Mouse (Mus musculus) WW6 (cell line): ENCODE measurements at regions not wholly inside any gene's neighbourhood (a gene's known extent, or its start where the extent isn't known, plus 50 kb on each side); places are given as distances from the start of the nearest gene placed in this dataset.

ENCODE experiments used
- DNase-seq: peaks from one replicate; pipeline ENCODE4 v3.0.0-alpha.2; 2013; ENCODE audit warnings: low read depth, low spot score

DNA sequence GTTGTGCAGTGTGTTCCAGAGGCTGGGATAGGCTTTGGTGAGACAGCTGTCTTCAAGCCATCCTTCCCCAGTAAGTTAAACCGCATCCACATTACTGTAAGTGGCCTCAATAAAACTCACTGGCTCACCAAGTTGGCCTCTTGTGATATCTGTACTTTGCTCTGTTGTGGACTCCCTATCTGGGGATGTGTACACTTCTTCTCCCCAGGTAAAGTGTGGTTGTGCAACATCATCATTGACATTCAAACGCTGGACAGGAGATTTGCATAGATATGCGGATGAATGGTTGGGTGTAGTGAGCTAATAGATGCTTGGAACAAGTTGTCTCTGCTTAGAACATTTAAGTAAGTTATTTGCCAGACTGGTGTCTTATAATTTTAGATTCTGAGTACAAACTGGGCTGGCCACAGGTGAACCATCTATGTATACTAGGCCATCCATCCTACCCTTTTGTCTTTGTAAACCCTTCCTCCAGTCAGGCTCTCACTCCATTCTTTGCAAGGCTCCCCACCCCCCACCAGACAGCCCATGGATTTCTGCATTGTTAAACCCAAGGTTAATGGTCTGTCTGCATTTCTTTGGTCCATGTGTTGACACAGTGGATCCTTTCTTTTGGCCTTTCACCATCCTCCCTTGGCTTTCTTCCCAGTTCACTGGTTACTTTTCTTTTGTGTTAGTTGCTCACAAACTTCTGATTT, 303.0 kb downstream of the Plpp3 start:
- DNase-seq = no peak

- DNase-seq = no peak
These were observed 303.5 kb downstream of the Plpp3 start for GRCm38 (mm10) chr4:105460689-105461005.

GRCm38 (mm10) chr4:105467811-105468210, 310.7 kb downstream of the Plpp3 start:
- DNase-seq = no peak

DNA sequence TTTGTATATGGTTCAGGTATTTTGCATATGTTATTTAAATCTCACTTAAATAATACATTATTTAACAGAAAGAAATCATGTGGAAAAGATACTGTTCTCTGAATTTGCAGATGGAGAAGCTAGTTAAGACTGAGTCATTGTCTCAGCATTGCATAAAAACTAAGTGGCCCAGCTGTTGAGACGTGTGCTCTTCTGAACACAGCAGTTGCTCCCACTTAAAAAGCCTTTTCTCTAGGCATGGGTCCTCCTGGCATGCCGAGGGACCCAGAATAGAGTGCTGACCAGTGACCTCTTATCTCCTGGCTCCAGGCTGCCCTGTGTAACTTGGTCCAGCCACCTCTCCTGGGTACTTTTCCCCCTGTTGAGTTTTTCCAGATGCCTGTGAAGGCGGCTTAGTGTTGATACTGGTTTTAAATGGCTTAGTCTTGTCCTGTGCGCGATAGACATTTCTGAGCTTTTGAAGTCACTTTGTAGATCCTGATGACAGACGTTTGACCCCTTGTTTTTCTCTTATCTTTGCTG, 312.2 kb downstream of the Plpp3 start:
- no peak for DNase-seq

GRCm38 (mm10) chr4:105474765-105475560, 314.7 kb upstream of the Gm12728 start:
- no peak for DNase-seq

GRCm38 (mm10) chr4:105476332-105476731, 313.3 kb upstream of the Gm12728 start:
- DNase-seq = no peak

- DNase-seq = no peak
These were observed 303.3 kb upstream of the Gm12728 start for GRCm38 (mm10) chr4:105486376-105486775.

DNA sequence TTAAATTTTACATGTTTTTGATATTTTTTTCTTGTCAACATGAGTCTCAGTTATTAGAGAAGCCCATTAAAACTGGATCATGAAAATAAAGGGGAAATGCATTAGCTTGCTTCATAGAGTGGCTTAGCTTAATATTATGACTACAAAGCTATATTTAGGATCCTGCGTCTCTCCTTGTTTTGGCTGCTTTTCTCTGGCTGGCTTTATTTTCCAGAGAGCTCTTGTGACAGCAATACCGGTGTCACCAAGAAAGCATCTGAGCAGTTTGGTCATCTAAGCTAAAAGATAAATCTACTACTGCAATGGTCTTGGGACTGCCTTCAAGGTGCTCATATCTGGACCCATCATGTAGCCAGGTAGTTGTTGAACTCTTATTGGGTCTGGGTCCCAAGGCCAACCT, 293.5 kb upstream of the Gm12728 start:
- DNase-seq = no peak

- DNase-seq = no peak
These were observed 283.5 kb upstream of the Gm12728 start for GRCm38 (mm10) chr4:105506190-105506589.

DNA sequence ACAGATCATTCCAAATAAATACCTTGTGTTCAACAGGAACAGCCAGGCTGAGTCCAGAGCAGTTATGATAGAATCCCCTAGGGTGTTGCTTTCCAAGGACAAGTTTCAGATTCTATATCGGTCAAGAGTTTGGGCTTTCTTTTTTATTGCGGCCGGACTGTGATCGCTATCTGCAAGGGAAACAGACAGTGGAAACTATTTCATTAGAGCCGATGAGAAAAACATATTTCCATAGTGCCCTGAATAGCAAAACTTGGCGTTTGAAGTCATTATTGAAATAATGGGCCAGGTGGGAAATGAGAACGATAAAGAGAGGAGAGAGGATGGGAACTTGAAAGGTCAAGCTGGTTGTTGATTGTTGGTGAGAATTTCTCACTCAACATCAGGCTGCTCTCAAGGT, 282.4 kb upstream of the Gm12728 start:
- no peak for DNase-seq

- DNase-seq = no peak
These were observed 280.6 kb upstream of the Gm12728 start for GRCm38 (mm10) chr4:105509091-105509490.

DNA sequence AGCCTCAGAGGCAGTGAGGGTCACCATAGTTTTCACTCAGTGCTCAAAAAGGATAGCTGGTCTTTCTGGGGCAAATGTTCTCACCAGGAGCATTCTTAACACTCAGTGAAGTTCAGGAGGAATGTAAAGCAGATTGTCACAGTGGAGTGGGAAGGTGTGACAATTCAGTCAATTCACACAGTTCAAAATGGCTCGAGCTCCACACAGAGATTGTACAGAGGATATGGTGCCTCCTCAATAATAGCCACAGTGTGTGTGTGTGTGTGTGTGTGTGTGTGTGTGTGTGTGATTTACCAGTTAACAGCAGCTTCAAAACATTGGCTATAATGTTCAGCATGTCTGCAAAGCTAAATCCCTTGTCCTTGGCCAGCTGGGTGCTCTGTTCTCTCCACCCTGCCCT, 279.3 kb upstream of the Gm12728 start:
- DNase-seq = no peak

DNA sequence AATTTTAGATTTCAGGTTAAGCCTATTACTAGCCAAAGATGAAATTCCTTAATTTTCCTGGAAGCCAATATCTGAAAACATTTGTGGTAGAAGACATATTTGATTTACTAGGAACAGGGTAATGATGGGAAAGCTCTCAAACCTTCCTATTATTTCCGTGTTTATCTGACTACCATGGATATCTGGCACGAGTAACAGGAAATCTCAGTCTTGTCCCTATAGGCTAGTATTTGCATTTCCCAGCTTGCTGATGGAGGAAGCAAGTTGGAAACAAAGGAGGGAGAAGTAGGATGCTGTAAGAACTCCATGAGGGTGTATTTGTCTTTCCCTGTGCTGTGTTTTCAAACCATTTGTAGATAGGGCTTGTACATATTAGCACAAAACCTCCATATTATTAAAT, 264.5 kb upstream of the Gm12728 start:
- no peak for DNase-seq

DNA sequence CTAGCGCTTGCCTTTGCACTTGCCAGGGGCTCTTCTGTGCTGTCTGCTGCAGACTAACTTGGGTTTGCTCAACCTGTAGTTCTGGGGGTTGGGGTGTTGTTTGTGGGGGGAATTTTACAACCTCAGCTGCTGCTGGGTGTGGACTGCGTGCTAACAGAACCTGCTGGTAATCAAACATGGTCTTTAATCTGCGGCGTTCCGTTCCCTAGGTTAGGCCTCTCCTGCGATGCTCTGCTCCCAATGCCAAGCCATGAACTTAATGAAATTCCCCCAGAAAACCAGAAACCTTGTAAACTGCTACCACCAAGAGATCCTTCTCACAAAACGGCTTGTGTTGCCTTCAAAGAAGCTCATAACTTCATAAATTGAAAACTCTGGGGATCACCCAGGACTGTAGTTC, 262.9 kb upstream of the Gm12728 start:
- no peak for DNase-seq

DNA sequence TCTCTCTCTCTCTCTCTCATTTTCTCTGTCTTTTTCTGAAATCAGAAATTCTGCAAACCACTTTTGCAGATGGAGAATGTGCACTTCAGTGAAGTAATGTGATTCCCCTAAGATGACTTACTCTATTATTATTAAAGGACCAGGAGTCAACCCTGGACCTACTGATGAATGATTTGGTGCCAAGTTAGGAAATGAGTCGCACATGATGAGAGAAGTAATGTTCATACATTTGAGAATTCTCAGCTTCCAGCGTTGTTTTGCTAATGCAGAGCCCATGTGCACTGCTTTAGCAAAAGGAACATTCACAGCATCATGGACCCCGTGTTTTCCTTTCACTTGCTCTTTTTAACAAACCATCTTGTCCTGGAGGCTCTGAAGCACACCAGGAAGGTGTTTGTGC, 262.4 kb upstream of the Gm12728 start:
- DNase-seq = no peak

GRCm38 (mm10) chr4:105531651-105532425, 257.8 kb upstream of the Gm12728 start:
- DNase-seq = no peak

DNA sequence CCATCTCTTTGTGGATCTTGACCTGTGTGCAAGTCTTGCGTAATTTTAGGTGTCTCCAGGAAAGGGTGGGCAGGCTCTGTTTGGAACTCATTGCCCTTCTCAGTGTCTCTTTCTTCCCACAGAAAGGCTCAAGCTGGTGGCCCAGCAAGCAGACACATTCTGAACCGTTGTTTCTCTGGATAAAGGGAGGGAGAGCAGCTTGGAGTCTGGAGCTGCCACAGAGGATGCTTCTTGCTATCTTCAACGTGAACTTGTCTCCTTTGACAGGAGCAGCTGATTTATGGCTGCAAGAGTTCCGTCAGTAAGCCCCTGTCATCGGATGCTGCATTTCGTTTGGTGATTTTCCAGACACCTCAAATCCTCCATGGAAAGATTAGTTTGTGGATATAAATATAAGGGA, 254.2 kb upstream of the Gm12728 start:
- no peak for DNase-seq

- DNase-seq = no peak
These were observed 244.2 kb upstream of the Gm12728 start for GRCm38 (mm10) chr4:105545486-105545885.

GRCm38 (mm10) chr4:105549744-105550440, 239.8 kb upstream of the Gm12728 start:
- DNase-seq = no peak

DNA sequence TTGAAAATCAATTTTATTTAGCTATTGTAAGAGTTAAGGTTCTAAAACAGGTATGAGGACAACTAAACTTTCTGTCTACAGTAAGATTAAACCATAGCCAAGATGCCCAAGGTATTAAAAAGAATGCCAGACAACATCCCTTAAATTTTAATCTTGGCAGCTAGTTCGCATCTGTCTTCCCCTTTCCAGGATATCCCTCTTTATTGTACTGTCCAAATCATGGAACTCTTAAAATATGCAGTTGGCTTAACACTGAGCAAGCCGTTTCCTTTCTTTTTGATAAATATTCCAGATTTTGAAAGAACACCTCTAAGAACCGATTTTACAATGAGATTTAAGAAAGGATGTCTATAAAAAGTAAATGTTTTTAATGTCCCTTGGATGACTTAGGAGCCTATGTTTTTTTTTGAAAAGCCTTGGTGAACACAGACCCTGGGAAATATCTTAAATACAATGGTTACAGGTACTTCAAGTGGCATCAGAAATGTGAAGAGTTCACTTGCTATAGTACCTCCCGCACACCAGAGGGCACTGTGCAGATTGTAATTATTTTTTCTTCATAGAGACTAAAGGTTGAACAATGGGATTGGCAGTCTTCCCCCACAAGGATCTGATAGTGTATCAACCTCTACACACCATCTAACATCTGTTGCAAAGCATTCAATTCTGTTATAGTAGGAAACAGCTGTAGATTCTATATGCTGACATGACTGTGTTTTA, 237.5 kb upstream of the Gm12728 start:
- no peak for DNase-seq

- DNase-seq = no peak
These were observed 234.7 kb upstream of the Gm12728 start for GRCm38 (mm10) chr4:105554994-105555393.
